Mouse (Mus musculus) thymus, adult 2 months (tissue): ENCODE measurements around the gene Tgfa.

ENCODE experiments used
- CTCF ChIP-seq: fragments of 200-500 bp; IDR thresholded peaks from 2 replicates; pipeline ENCODE4 v1.5.1; 2012; ENCODE audit warnings: mild to moderate bottlenecking, control low read depth, low read length, moderate library complexity, borderline replicate concordance; ENCODE audit not compliant: control insufficient read depth, poor library complexity, insufficient read depth; ENCODE audit errors: extremely low read depth
- POLR2A ChIP-seq: fragments of 200-500 bp; IDR thresholded peaks from 2 replicates; pipeline ENCODE4 v1.6.1; 2012; ENCODE audit warnings: mild to moderate bottlenecking, low read length, control low read depth, moderate library complexity; ENCODE audit not compliant: control insufficient read depth, poor library complexity, insufficient read depth; ENCODE audit errors: extremely low read depth

- TF ChIP-seq POLR2A (no peak), CTCF (no peak)
Measured at GRCm38 (mm10) chr6:86250830-86251229, 55.8 kb downstream of the Tgfa start.
